Mouse (Mus musculus): ENCODE data around the gene Cradd.

GRCm38 (mm10) chr10:95152503-95152989, 171.4 kb downstream of the Cradd start:
- TF ChIP-seq CTCF (IDR thresholded peaks at IDR 0.05; ENCODE audit: low read depth) (no peak), EP300 (optimal IDR thresholded peaks at IDR 0.05) (no peak)
